Mouse (Mus musculus) cerebellum, adult 2 months (tissue): ENCODE results near the gene Fam19a3. TPM values are rescaled to one million over a fixed set of nuclear protein-coding genes. Genes with fewer than 3 reads are reported as not detected.

Experiments
- DNase-seq, 2 experiments: peaks; one replicate each; pipeline ENCODE4 v3.0.0; 2021
- H3K27ac ChIP-seq: fragments of 200-500 bp; 2 replicates; pipeline ENCODE4 v1.5.1; 2012; ENCODE audit warnings: low read length, control low read depth, inconsistent platforms; ENCODE audit not compliant: insufficient read depth
- H3K27me3 ChIP-seq: fragments of 200-500 bp; 2 replicates; pipeline ENCODE4 v1.6.1; 2012; ENCODE audit warnings: inconsistent platforms, mild to moderate bottlenecking, low read length, moderate library complexity; ENCODE audit not compliant: control insufficient read depth, insufficient read depth
- H3K4me1 ChIP-seq: fragments of 200-500 bp; 2 replicates; pipeline ENCODE4 v1.6.1; 2011; ENCODE audit warnings: low read length; ENCODE audit not compliant: control insufficient read depth, insufficient read depth
- H3K4me3 ChIP-seq: fragments of 200-500 bp; replicated peaks from 2 replicates; pipeline ENCODE3; 2011; ENCODE audit warnings: mild to moderate bottlenecking, low read depth, low read length, control low read depth; ENCODE audit not compliant: insufficient read depth
- CTCF ChIP-seq: fragments of 200-500 bp; IDR thresholded peaks from 2 replicates; pipeline ENCODE4 v1.5.1; 2011; ENCODE audit warnings: low read depth, mild to moderate bottlenecking, control low read depth, low read length, moderate library complexity, borderline replicate concordance; ENCODE audit not compliant: insufficient read depth
- POLR2A ChIP-seq: fragments of 200-500 bp; IDR thresholded peaks from 2 replicates; pipeline ENCODE4 v1.6.1; 2011; ENCODE audit warnings: low read length, control low read depth, borderline replicate concordance; ENCODE audit not compliant: insufficient read depth
- WGBS: fragments of 180-500 bp; shearing (Covaris S2); methylation state at CpG from one replicate; pipeline ENCODE4 v1.1.7; 2018; 5-methylcytosine and 5-hydroxymethylcytosine counted together
- polyA plus RNA-seq: library from polyadenylated mRNA; depleted of rRNA; stranded (reverse); fragments of >200 nt; gene quantifications from 2 replicates; pipeline ENCODE4 v1.2.3, GENCODE M21; 2012; rRNA removed

Fam19a3 gene
- polyA plus RNA-seq: 0.41 and 0.43 TPM in 2 replicates

- H3K27ac ChIP-seq: no peak within 1 kb of the TSS
- peak within 1 kb of the TSS; percentile 18 for H3K4me3 ChIP-seq
- under 1% methylated on average over 26 of the region's 26 CpGs for WGBS
- no peaks in the 10 kb centered on the region for H3K4me1 ChIP-seq
- peak in 1 of 2 experiments; percentile 10 for DNase-seq
- no peaks in the 10 kb centered on the region; the same call in 1 of the 2 replicates for H3K27me3 ChIP-seq
- no peak for TF ChIP-seq CTCF
- no peak for TF ChIP-seq POLR2A
Observed at GRCm38 (mm10) chr3:104781471-104781903, at the start of gene Fam19a3. Fam19a3 (minus strand) TSS chr3:104781840.

GRCm38 (mm10) chr3:104822413-104822812, 40.8 kb upstream of the Fam19a3 start:
- TF ChIP-seq POLR2A (no peak), CTCF (no peak)
- H3K4me1 ChIP-seq: no peaks in the 10 kb centered on the region
- H3K27ac ChIP-seq: no peak overlapping the region
- 87% methylated on average over 3 of the region's 3 CpGs for WGBS
- H3K27me3 ChIP-seq: no peaks in the 10 kb centered on the region
- H3K4me3 ChIP-seq: no peak overlapping the region
- no peak for DNase-seq

GRCm38 (mm10) chr3:104820426-104820825, 38.8 kb upstream of the Fam19a3 start:
- Histone ChIP-seq H3K4me1 (no peaks in the 10 kb centered on the region), H3K27me3 (no peaks in the 10 kb centered on the region), H3K27ac (no peak overlapping the region), H3K4me3 (no peak overlapping the region)
- TF ChIP-seq POLR2A (no peak), CTCF (no peak)
- no peak for DNase-seq
- 55% methylated on average over 1 of the region's 1 CpGs for WGBS

- H3K4me3 ChIP-seq: no peak overlapping the region
- 18% methylated on average over 3 of the region's 3 CpGs for WGBS
- no peaks in the 10 kb centered on the region for H3K27me3 ChIP-seq
- H3K4me1 ChIP-seq: no peaks in the 10 kb centered on the region
- no peak for DNase-seq
- no peak overlapping the region for H3K27ac ChIP-seq
- TF ChIP-seq POLR2A: no peak
- TF ChIP-seq CTCF: no peak
Observed at GRCm38 (mm10) chr3:104818749-104819134, 37.1 kb upstream of the Fam19a3 start.

GRCm38 (mm10) chr3:104817991-104818748, 36.5 kb upstream of the Fam19a3 start, which contains the start of gene Mov10:
Mov10 (minus strand) TSS chr3:104818563.
- Histone ChIP-seq H3K27me3 (no peaks in the 10 kb centered on the region), H3K4me3 (peak within 1 kb of the TSS; percentile 66), H3K4me1 (no peaks in the 10 kb centered on the region), H3K27ac (no peak within 1 kb of the TSS)
- peak; percentile 23 to 34 for DNase-seq
- under 1% methylated on average over 40 of the region's 40 CpGs for WGBS
- TF ChIP-seq CTCF: no peak
- TF ChIP-seq POLR2A: no peak

GRCm38 (mm10) chr3:104817481-104817990, 35.9 kb upstream of the Fam19a3 start:
- Histone ChIP-seq H3K27me3 (no peaks in the 10 kb centered on the region), H3K4me1 (no peaks in the 10 kb centered on the region), H3K4me3 (peak overlapping the region; percentile 66), H3K27ac (no peak overlapping the region)
- TF ChIP-seq CTCF: no peak
- no peak for TF ChIP-seq POLR2A
- WGBS: 2% methylated on average over 46 of the region's 46 CpGs
- peak; percentile 25 to 48 for DNase-seq

GRCm38 (mm10) chr3:104816130-104816529, 34.5 kb upstream of the Fam19a3 start:
- Histone ChIP-seq H3K27ac (no peak overlapping the region), H3K4me1 (no peaks in the 10 kb centered on the region), H3K4me3 (no peak overlapping the region), H3K27me3 (no peaks in the 10 kb centered on the region)
- DNase-seq: no peak
- 95% methylated on average over 7 of the region's 7 CpGs for WGBS
- no peak for TF ChIP-seq POLR2A
- no peak for TF ChIP-seq CTCF

- TF ChIP-seq POLR2A (no peak), CTCF (no peak)
- Histone ChIP-seq H3K27me3 (no peaks in the 10 kb centered on the region), H3K4me1 (no peaks in the 10 kb centered on the region), H3K4me3 (no peak overlapping the region), H3K27ac (no peak overlapping the region)
- 100% methylated on average over 2 of the region's 2 CpGs for WGBS
- DNase-seq: no peak
Observed at GRCm38 (mm10) chr3:104815346-104815745, 33.7 kb upstream of the Fam19a3 start.
